Comparison of ENCODE assay signal across 8 mouse cellular contexts in genomic region chr11:118742762-118743161, GRCm38 (mm10).
A peak's percentile ranks its signal among the peaks of the same experiment; 100 is the strongest.
DNase-seq lines count a peak whose midpoint lies in the region; ATAC-seq and TF ChIP-seq lines count a peak whose summit lies in the region.

No protein-coding gene starts in this region.

- H3K9me3 ChIP-seq in hindbrain, embryonic 11.5 days (ENCODE audit: control insufficient read depth, low read length): no peaks in the 10 kb centered on the region
- H3K9me3 ChIP-seq in hindbrain, embryonic 13.5 days: no peaks in the 10 kb centered on the region

- H3K4me1 ChIP-seq in hindbrain, embryonic 11.5 days (replicated peaks; ENCODE audit: control insufficient read depth, insufficient read depth, low read length): peaks cover 13% of the 10 kb centered on the region
- H3K4me1 ChIP-seq in hindbrain, embryonic 13.5 days (replicated peaks): peaks cover 91% of the 10 kb centered on the region
- H3K4me1 ChIP-seq in spleen, adult 2 months (ENCODE audit: control insufficient read depth, insufficient read depth, insufficient read length): no peaks in the 10 kb centered on the region

- no peak overlapping the region for H3K4me3 ChIP-seq in hindbrain, embryonic 11.5 days (ENCODE audit: low read depth, low read length)
- no peak overlapping the region for H3K4me3 ChIP-seq in hindbrain, embryonic 13.5 days
- no peak overlapping the region for H3K4me3 ChIP-seq in spleen, adult 2 months (ENCODE audit: extremely low read depth, insufficient read depth, insufficient read length)

- no peak overlapping the region for H3K9ac ChIP-seq in hindbrain, embryonic 11.5 days (ENCODE audit: low read depth, low read length)
- no peak overlapping the region for H3K9ac ChIP-seq in hindbrain, embryonic 13.5 days

- 29% methylated on average over 3 of the region's 3 CpGs for WGBS in hindbrain, embryonic 11.5 days
- WGBS in hindbrain, embryonic 13.5 days: 15% methylated on average over 3 of the region's 3 CpGs
- 18% methylated on average over 3 of the region's 3 CpGs for WGBS in spleen, adult 2 months

- no peaks in the 10 kb centered on the region for H3K36me3 ChIP-seq in hindbrain, embryonic 11.5 days (ENCODE audit: control insufficient read depth, insufficient read depth, low read length)
- H3K36me3 ChIP-seq in hindbrain, embryonic 13.5 days: no peaks in the 10 kb centered on the region
- H3K36me3 ChIP-seq in spleen, adult 2 months (ENCODE audit: control insufficient read depth, insufficient read depth, low read length): no peaks in the 10 kb centered on the region

- no peak overlapping the region for H3K4me2 ChIP-seq in hindbrain, embryonic 11.5 days (replicated peaks; ENCODE audit: low read depth, low read length)
- H3K4me2 ChIP-seq in hindbrain, embryonic 13.5 days: no peak overlapping the region

- H3K27me3 ChIP-seq in hindbrain, embryonic 11.5 days (ENCODE audit: control insufficient read depth, insufficient read depth, low read length): no peaks in the 10 kb centered on the region
- H3K27me3 ChIP-seq in hindbrain, embryonic 13.5 days: no peaks in the 10 kb centered on the region
- peaks cover 3% of the 10 kb centered on the region; the same call in 1 of the 2 replicates for H3K27me3 ChIP-seq in spleen, adult 2 months (ENCODE audit: control insufficient read depth, insufficient read depth, low read length)

- no peak for ATAC-seq in hindbrain, embryonic 11.5 days (ENCODE audit: low FRiP score)
- ATAC-seq in hindbrain, embryonic 13.5 days (ENCODE audit: low FRiP score): no peak
- ATAC-seq in granulocyte monocyte progenitor cell, adult 5-6 weeks (replicated peaks; ENCODE audit: poor library complexity, severe bottlenecking): peak; percentile 46; the same call in 1 of the 2 replicates

- DNase-seq in hindbrain, embryonic 11.5 days (ENCODE audit: low spot score): peak; percentile 79
- DNase-seq in spleen, adult 2 months (ENCODE audit: low read depth in 1 of 2, low spot score in 2 of 2): no peak
- no peak for DNase-seq in spleen, postnatal 36 days (ENCODE audit: low spot score in 2 of 2)
- peak; percentile 35 for DNase-seq in c-Kit-positive CD71-negative TER-119-negative erythroid progenitor cells, embryonic 14.5 days (ENCODE audit: low read depth)
- peak; percentile 80 for DNase-seq in retina, embryonic 14.5 days (ENCODE audit: low spot score)
- DNase-seq in ovary, adult 18-20 months (ENCODE audit: low spot score): no peak

- TF ChIP-seq POLR2A in spleen, adult 2 months (IDR thresholded peaks at IDR 0.05; ENCODE audit: low read depth, low read length): no peak

- H3K27ac ChIP-seq in hindbrain, embryonic 11.5 days (ENCODE audit: low read depth, low read length): no peak overlapping the region
- no peak overlapping the region for H3K27ac ChIP-seq in hindbrain, embryonic 13.5 days
- H3K27ac ChIP-seq in spleen, adult 2 months (ENCODE audit: insufficient read depth, low read length): no peak overlapping the region

- peak; percentile 33; the same call in 1 of the 2 replicates for TF ChIP-seq CTCF in spleen, adult 2 months (IDR thresholded peaks at IDR 0.05; ENCODE audit: extremely low read depth, insufficient read depth, insufficient read length, insufficient replicate concordance)

Comparison
In these comparisons a context has a peak if more than half of its experiments do, and no peak if none do; other contexts are left out.
1. DNase-seq: peak in hindbrain, embryonic 11.5 days (single experiment), c-Kit-positive CD71-negative TER-119-negative erythroid progenitor cells, embryonic 14.5 days (single experiment) and retina, embryonic 14.5 days (single experiment); none in spleen, adult 2 months (0 of 2), spleen, postnatal 36 days (0 of 2) and ovary, adult 18-20 months (single experiment).